Mouse (Mus musculus): ENCODE measurements at regions not wholly inside any gene's neighbourhood (a gene's known extent, or its start where the extent isn't known, plus 50 kb on each side); places are given as distances from the start of the nearest gene placed in this dataset.
A peak's percentile ranks its signal among the peaks of the same experiment; 100 is the strongest.

DNA sequence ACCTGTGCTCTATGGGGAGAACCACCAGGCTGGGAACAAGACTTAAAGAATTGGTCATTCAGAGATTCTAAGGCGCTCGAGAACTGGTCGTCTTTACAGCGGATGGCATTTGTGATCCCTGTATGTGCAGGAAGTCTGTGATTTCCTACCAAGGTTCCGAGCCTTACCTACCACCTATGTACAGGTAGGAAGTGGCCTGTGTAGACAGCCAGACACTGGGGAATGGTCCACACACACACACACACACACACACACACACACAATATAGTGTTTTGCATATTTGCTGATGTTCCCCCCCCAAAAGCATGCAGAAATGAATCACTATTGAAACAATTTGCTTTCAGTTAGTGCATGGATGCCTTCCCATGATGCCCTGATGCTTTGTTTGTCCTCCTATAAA, 307.1 kb upstream of the Hnrnpa3 start:
- DNase-seq = no peak

DNA sequence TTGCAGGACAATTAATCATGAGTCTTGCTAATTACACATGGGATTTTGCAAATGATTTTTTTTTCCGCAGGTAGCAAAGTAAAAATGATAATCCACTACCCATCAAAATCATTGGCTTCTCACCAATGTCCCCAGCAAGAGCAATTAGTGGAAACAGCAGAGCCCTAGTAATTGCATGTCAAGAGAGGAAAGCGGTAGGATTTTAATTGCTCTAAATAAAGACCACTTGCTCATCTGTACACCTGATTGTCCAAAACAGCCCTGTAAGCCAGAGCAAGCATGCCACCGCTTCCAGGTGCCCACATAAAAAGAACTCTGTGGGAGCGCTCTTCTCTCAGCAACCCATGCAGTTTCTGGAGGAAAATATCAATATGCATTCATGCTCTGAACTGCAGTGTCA, 306.5 kb upstream of the Hnrnpa3 start:
- no peak for DNase-seq

DNA sequence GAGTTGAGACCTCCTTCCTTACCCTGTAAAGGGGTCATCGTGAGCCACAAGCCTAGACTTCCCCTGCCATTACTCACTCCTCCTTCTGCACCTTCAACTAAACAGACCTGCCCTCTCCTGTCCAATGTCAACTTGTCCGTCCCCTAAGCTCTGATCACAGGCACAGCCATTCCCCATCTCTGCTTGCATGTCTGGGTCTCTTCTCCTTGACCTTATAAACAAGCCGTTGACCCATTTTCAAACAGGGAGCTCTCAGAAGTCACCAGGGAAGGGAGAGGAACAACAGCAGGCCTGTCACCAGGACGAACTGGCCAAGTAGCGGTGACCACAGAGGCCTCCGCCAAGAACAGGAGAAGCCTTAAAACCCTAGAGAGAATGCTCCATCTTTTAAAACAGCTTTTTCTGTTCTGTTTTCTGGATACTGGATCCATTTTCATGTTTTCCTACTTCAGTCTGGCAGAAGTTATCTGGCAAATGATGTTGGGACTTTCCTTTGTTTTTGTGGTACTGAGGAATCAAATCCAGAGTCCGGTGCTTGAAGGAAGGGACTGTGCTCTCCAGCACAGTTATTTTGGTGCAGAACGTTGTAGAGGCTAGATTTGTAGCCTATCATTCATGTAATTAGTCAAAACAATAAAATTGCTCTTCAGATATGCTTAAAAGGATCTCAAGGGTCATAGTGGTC, 302.2 kb upstream of the Hnrnpa3 start:
- no peak for DNase-seq

DNA sequence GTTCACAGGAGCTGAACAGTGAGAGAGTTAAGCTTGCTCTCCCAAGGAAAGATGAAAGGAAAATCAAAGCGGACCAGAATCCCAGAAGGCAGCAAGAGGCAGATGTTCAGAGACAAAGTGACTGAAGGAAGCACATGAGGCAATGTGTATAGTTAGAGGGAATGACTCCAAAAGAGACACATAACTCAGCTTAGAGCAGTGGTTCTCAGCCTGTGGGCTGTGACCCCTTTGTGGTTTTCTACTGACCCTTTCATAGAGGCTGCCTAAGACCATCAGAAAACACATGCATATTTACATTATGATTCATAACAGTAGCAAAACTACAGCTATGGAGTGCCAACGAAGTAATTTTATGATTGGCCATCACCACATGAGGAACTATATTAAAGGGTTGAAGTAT, 301.5 kb upstream of the Hnrnpa3 start:
- peak in 1 of 2 experiments; percentile 25 for DNase-seq

DNA sequence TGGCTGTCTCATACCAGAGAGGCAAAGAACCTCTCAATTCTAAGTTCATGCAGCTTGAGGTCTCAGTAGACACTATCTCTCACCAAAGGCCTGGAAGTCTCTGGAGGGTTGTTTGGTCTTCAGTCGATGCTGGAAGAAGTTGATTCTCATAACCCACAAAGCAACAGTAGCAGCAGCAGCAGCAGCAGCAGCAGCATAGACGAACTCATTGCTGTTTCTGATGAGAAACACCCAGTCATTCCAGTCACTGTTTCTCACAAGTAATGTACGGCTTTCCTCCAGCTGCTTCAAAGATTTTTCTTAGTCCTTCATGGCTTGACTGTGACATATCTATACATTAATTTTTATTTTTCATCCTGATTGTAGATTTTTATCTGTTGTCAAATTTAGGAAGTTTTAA, 298.1 kb upstream of the Hnrnpa3 start:
- no peak for DNase-seq

DNA sequence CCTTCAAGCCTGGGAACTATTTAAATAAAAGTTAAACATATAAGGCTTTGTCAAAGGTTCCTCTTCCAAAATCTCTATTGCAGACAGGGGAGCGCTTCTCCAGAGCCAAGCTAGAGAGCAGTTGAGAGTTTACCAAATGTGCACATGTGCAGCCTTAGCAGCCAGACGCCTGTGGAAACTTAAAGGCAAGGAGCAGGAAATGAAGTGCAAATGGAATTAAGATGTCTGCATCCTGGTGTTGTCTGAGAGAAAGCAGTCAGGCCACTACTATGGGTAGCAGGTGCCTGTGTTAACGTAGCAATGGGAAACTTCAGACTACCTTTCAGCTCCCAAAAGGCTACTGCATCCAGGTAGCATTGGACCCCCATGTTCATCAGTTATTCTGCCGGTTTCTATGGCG, 282.4 kb upstream of the Hnrnpa3 start:
- no peak for DNase-seq

DNA sequence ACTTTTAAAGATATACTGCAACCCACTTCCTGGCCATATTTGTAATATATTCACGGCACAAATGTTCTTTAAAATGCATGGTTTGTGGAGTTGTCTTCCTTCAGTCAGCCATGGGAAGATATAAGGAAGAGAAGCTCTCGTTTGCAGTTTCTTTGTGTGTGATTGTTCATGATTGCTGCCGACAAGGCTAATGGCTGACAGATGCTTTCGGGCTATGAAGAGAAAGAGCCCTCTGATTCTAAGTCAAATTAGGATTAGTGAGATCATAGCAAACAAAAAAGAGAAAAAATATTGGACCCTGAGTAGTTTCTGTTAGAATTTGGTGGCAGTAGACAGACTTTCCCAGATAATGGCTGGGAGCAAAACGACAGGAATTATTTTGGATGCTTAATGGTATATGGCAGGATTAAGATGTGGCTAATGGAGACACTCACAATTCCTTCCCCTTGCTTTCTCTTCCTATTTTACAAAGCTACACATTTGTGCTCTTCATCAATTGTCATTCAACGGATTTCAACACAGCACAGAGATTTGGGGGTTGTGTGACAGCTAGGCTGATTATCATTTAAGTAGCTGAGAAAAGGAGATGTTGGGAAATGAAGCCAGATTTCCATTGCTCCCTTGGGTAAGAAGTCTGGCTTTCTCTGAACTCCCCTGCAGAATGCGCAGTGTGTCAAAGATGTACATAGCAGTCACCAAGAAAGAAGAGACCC, 273.4 kb upstream of the Hnrnpa3 start:
- no peak for DNase-seq

DNA sequence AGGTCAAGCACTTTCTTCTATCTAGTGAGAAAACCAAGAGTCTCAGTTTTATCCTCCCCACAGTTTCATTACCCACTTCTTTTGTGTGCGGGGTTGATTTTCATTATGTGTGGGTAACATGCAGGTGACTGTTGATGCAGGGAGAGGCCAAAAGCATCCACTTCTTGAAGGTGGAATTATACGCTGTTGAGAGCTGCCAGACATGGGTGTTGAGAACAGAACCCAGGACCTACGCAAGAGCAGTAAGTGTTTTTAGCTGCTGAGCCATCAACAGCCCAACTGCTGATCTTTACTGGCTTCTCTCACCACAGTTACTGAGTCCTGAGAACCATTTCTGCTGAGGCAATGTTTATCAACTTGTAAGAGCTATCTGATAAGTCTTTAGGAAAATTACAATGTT, 272.4 kb upstream of the Hnrnpa3 start:
- no peak for DNase-seq

DNA sequence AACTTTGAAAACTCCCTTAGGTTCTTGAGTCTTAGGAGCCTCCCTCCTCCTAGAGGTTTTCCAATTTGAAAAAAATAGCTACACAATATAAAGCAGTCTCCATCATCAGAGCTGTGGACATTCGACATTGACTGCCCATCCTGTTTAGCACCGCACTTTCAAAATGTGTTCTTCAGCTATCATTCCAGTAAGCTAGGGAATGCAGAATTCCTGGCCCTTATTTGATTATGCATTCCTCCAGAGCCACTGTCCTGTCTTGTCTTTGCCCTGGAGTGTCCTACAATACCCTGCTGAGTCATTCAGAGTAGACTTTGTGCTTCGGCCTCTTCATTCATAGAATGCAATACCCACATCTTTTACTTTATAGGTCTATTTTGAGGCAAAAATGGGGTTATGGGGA, 267.0 kb upstream of the Hnrnpa3 start:
- DNase-seq = no peak

DNA sequence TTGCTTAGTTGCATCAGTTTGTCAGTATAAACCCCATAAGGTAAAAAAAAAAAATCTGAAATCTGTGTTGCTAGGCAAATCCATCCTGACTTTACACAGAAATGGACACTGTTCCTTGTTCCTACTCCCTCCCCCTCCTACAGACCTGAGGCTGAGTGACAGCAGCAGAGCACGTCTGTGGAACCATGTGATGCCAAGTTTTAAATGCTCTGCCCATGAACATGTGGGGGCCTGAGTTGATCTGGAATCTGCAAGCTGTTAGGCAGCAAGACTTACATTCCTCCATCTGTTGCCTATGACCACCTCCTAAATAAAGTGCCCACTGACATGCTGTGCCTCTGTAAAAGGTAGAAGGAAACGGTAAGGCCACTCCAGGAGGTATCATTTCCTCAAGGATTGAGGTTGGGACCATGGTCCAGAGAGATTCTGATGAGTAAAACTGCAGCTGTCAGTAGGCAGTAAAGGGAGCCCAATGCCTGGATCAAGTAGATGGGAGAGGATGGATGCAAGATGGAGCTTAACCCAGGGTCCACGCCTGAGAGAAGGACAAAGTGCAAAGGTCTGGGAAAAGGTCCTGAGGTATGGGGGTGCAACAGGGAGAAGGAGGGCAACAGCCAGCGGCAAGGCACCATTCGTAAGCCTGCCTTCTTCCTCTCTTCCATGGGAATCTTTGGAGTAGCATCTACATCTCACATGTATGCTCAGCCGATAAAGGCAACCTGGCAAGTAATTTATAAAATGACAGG, 264.0 kb upstream of the Hnrnpa3 start:
- DNase-seq = no peak

DNA sequence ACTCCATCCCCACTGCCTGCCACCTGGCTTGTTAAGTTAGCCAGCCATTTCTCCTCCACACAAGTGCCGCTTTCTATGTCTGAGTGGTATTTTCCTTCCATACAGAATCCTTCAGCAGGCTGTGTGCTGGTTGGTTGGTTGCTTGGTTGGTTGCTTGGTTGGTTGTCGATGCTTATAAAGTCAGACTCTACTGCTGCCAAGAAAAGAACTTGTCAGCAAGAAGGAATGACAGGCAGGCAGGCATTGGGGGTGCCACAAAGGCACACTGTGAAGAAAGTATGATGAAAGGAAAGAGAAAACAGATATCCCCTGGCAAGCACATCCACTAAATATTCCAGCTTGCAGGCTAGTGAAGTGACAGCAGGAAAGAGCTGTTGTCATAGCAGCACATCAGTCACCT, 263.0 kb upstream of the Hnrnpa3 start:
- DNase-seq = no peak

DNA sequence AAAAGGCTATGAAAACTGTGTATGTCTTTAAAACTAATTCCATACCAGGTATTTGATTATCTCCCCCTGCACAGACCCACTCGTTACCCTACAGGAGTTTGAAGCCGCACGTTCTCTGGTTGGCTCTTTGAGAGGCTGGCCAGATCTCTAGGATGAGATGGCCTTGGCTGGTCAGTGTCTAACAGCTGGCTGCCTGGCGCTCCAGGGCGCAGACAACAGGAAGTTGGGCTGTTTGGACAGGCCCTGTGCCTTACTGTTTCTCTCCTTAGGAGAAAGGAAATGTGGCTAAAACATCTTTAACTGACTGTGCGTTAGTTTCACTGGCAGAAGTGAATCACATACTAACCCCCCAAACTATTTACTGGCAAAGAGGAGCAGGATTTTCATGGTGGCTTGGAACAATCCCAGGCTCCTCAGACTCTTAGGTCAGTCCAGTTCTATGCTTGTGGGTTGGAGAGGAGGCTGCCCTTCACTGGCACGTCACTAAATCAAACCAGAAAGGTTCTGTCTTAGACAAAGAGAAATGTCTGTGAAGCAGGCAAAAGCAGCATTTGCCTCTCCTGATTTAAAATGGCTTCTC, 258.7 kb upstream of the Hnrnpa3 start:
- DNase-seq = peak in 1 of 2 experiments; percentile 33

DNA sequence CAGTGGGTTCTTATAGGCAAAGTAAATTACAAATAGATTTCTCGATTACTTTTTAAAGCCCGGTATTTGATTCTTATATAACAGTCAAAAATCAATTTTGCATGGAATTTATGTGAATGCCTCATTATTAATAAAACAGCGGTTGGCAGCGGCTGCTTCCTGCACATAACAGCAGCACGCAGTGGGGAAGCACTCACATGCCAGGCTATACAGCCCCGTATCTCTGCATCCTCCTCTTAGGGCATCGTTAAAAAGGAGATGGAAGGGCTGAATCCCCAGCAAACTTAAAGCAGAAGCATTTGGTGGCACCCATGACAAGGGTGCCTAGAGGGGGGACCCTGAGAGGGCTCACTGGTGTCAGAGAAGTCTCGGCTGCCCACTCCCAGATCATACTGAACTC, 255.3 kb upstream of the Hnrnpa3 start:
- no peak for DNase-seq

DNA sequence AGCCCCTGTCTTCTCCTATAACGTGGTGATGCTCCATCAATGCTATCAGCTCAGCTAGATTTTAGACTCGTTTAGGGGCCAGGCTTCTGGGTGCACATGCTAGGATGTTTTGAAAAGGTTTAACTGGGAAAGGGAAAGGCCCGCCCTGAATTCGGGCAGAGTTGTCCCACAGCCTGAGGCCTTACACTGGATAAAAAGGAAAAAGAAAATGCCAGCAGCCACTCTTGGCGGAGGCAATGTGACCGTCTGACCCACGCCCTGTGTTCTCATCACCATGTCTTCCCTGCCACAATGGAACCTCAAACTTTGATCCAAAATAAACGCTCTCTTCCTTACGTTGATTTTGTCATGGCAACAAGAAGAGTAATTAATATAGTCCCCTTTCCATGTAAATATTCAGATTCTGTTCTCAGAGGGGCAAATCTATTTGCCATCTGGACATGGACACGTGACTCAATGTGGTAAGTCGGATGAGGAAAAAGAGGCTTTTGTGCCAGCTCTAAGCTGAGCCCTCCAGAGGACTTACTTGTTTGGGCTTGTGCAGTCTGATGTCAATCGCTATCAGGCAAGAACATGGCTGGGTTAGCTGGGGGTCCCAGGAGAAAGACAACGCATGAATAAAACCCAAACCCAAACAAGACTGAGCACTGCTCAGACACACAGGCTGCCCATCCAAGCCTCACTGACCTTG, 253.4 kb upstream of the Hnrnpa3 start:
- no peak for DNase-seq

DNA sequence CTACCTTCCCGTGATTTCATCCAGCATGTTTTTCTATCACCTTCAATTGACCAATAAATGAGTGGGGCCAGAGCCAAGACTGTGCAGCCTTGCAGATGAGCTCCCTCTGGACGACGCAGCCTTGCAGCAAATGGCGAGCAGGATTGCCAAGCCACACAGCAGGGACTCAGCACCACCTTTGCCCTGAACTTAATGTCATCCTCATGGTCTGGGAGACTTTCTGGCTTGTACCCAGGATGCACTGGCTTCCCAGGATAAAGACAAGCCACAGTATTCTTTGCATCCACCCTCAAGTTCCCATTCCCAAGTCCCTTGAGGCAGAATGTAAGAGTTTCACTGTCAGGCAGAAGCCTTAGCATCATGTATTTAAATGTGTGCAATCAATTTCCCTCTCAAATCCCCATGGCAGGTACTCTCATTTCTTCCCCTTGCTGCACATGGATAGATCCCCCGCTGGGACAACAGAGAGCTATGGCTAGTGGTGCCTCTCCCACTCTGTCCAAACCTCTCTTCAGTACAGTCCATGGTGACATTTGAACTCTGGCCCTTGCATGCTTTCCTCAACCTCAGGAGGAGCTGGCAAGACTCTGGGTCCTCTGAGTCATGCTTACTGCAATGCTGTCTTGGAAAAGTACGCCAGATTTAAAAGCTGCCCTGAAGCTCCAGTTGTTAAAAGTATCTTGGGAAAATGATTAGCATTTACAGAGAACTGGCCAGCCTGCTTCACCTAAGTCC, 252.2 kb upstream of the Hnrnpa3 start:
- DNase-seq = no peak

DNA sequence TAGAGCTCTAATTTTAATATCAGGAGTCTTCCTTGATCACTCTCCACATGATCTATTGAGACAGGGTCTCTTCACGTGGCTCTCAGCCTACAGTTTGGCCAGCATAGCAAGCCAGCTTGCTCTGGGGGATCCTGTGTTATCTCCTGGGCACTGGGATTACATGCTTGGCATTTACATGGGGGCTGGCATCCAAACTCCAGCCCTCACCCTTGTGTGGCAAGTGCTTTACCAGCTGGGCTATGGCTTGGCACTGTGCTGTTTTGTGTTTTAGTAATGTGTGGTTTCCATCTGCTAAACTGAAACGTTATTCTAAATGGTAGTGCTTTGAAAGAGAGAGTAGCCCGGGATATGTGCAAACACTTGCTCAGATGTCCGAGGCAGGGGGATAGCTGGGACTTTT, 251.5 kb upstream of the Hnrnpa3 start:
- no peak for DNase-seq

DNA sequence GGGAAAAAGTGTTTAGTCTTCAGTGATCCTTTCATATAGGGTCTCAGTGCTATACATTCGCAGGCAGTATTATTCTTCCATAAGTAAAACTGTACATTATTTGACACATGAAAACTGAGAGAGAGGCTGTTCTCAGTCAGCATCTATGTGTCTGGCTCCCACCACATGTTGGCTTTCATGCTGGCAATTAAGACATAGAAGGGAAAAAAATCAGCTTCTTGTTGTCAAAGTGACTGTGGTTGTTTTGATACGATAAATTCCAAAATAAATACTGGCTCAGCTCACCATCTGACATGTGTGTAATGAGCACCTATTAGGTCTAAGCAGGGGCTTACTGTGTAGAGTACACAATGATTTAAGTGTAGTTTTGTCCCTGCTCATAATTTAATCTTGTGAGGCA, 251.0 kb upstream of the Hnrnpa3 start:
- DNase-seq = no peak

DNA sequence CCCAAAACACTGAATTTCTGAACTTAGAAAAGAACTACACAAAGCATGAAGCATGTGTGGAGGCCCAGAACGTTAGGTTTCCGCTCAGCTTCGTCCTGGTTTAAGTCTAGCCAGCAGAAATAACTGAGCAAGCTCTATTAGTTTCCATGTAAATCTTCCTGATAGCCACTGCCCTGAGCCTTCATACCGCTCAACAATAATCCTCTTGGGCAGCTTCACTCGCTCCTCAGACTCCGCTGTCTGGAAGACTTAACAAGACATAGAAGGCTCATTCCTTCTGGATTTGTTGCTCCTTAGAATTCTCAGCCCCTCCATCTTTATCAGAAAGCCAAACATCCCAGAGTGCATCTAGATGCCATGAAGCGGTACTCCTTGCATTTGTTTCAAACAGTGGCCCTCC, 249.3 kb upstream of the Hnrnpa3 start:
- no peak for DNase-seq

DNA sequence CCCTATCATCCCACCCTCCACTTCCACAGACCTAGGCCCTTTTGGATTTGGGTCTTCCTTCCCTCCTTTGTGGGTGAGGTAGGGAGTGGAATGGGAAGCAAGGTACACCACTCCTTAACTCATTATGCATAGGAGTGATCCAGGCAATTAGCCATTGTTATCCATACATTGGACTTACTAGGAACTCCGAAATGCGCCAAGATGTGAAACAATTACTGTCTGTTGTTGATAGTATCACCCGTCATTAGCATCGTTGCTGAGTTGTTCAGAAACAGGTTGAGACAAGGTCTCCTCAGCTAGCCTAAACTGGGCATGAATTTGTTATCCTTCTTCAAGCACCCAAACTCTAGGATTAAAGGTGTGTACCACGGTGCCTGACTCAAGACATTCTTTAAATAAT, 246.3 kb upstream of the Hnrnpa3 start:
- no peak for DNase-seq

DNA sequence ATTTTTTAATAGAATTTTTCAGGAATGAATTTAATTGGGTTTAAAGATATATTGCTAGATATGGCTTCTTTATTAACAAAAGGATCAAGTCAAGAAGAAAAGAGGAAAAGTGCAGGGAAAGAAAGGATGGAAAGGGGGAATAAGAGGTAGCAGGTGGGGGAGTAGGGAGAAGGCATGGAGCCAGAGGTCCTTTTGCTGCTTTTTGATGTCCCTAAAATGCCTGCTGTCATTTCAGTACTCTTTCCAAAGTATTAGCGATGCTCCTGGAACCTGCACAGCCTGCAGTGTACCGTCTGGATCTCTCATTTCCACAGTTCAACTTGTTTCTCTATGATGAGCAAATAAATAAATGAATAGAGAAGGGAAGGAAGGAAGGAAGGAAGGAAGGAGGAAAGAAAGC, 240.4 kb upstream of the Hnrnpa3 start:
- no peak for DNase-seq

DNA sequence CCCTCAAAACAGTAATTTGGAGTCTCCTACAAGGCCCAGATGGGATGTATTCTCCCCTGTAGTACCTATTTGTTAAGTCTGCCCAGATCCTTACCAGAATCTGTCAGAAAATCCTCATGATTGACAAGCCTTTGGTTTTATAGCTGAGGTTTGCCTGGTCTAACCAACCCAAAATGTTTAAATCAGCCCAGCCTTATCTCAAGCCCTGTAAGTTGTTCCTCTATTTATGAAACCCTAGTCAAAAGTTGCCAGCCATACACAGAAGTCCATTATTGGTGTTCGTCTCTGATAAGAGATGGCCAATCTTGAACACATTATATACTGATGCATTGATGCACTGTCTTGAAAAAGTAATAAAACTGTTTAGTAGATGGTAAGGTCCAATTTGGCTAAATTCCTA, 239.9 kb upstream of the Hnrnpa3 start:
- no peak for DNase-seq
